Mouse (Mus musculus) C2C12 (cell line): ENCODE results near the gene Gm43064. TPM values are rescaled to one million over a fixed set of nuclear protein-coding genes. Genes with fewer than 3 reads are reported as not detected.

Experiments
- H3K27me3 ChIP-seq: one replicate; pipeline ENCODE4 v1.6.1; 2011; ENCODE audit not compliant: control insufficient read depth, insufficient read depth, insufficient read length
- H3K36me3 ChIP-seq: one replicate; pipeline ENCODE4 v1.6.1; 2011; ENCODE audit not compliant: control insufficient read depth, insufficient read depth
- H3K4me3 ChIP-seq: one replicate; pipeline ENCODE4 v1.5.1; 2011; ENCODE audit warnings: mild to moderate bottlenecking, control low read depth; ENCODE audit not compliant: poor library complexity, insufficient read depth, severe bottlenecking
- H3K79me2 ChIP-seq: one replicate; pipeline ENCODE4 v1.6.1; 2011; ENCODE audit not compliant: control insufficient read depth, insufficient read depth
- H3K79me3 ChIP-seq: one replicate; pipeline ENCODE4 v1.6.1; 2011; ENCODE audit warnings: low read depth, control low read depth
- H3ac ChIP-seq: one replicate; pipeline ENCODE3; 2011; ENCODE audit warnings: low read depth; ENCODE audit not compliant: control insufficient read depth, insufficient read length
- CEBPB ChIP-seq: IDR thresholded peaks from one replicate; pipeline ENCODE4 v1.6.1; 2011; ENCODE audit warnings: low read depth, mild to moderate bottlenecking, control low read depth, moderate library complexity
- CTCF ChIP-seq: IDR thresholded peaks from one replicate; pipeline ENCODE4 v1.5.1; 2011; ENCODE audit not compliant: control insufficient read depth, insufficient read depth, insufficient read length
- FOSL1 ChIP-seq: IDR thresholded peaks from one replicate; pipeline ENCODE4 v1.8.0; 2011; ENCODE audit warnings: mild to moderate bottlenecking, low read length; ENCODE audit not compliant: poor library complexity, insufficient read depth, severe bottlenecking
- MAX ChIP-seq: IDR thresholded peaks from one replicate; pipeline ENCODE4 v1.6.1; 2011; ENCODE audit warnings: mild to moderate bottlenecking, control low read depth
- MYOD1 ChIP-seq: IDR thresholded peaks from one replicate; pipeline ENCODE4 v1.6.1; 2011; ENCODE audit warnings: low read depth; ENCODE audit not compliant: control insufficient read depth, insufficient read length
- MYOG ChIP-seq: IDR thresholded peaks from one replicate; pipeline ENCODE4 v1.6.1; 2011; ENCODE audit not compliant: control insufficient read depth, insufficient read length; ENCODE audit errors: extremely low read depth
- USF1 ChIP-seq: IDR thresholded peaks from one replicate; pipeline ENCODE4 v1.6.1; 2011; ENCODE audit warnings: low read depth, mild to moderate bottlenecking, control low read depth, moderate library complexity
- polyA plus RNA-seq: library from polyadenylated mRNA; unstranded; fragments of >200 nt; fragmentation: generic; extraction: Trizol; gene quantifications from one replicate; pipeline ENCODE4 v1.2.1, GENCODE M21; 2012; ENCODE audit warnings: missing spikeins

Gm43064 gene
- polyA plus RNA-seq, 1 experiment: not detected

GRCm38 (mm10) chr3:103852565-103853299 lies 43.4 kb downstream of the Gm43064 start:
- Histone ChIP-seq H3ac (no peak overlapping the region), H3K4me3 (no peak overlapping the region), H3K36me3 (no peaks in the 10 kb centered on the region), H3K27me3 (no peaks in the 10 kb centered on the region), H3K79me2 (no peaks in the 10 kb centered on the region), H3K79me3 (no peaks in the 10 kb centered on the region)
- TF ChIP-seq USF1: no peak
- TF ChIP-seq MYOD1: no peak
- no peak for TF ChIP-seq FOSL1
- TF ChIP-seq CEBPB: no peak
- no peak for TF ChIP-seq CTCF
- TF ChIP-seq MYOG: no peak
- TF ChIP-seq MAX: no peak

GRCm38 (mm10) chr3:103853804-103854203 lies 44.4 kb downstream of the Gm43064 start:
- TF ChIP-seq CTCF (no peak), CEBPB (no peak), USF1 (no peak), MYOG (no peak), MYOD1 (no peak), MAX (no peak), FOSL1 (no peak)

GRCm38 (mm10) chr3:103857036-103857805 lies 47.8 kb downstream of the Gm43064 start:
- H3K27me3 ChIP-seq: no peaks in the 10 kb centered on the region
- H3K79me3 ChIP-seq: no peaks in the 10 kb centered on the region
- no peak overlapping the region for H3K4me3 ChIP-seq
- H3ac ChIP-seq: no peak overlapping the region
- H3K79me2 ChIP-seq: no peaks in the 10 kb centered on the region
- TF ChIP-seq FOSL1 (no peak), CEBPB (no peak), MYOG (no peak), MYOD1 (no peak), USF1 (no peak), MAX (no peak), CTCF (no peak)
- H3K36me3 ChIP-seq: no peaks in the 10 kb centered on the region

More at GRCm38 (mm10) chr3:103853804-103854203, 44.4 kb downstream of the Gm43064 start:
- H3K79me2 ChIP-seq: no peaks in the 10 kb centered on the region
- H3ac ChIP-seq: no peak overlapping the region
- H3K79me3 ChIP-seq: no peaks in the 10 kb centered on the region
- H3K36me3 ChIP-seq: no peaks in the 10 kb centered on the region
- H3K27me3 ChIP-seq: no peaks in the 10 kb centered on the region
- H3K4me3 ChIP-seq: no peak overlapping the region

- Histone ChIP-seq H3K27me3 (no peaks in the 10 kb centered on the region), H3K79me3 (no peaks in the 10 kb centered on the region), H3ac (no peak overlapping the region), H3K79me2 (no peaks in the 10 kb centered on the region), H3K4me3 (no peak overlapping the region), H3K36me3 (no peaks in the 10 kb centered on the region)
- TF ChIP-seq MYOG (no peak), MAX (no peak)
These were observed 48.7 kb downstream of the Gm43064 start for GRCm38 (mm10) chr3:103857977-103858563.

DNA sequence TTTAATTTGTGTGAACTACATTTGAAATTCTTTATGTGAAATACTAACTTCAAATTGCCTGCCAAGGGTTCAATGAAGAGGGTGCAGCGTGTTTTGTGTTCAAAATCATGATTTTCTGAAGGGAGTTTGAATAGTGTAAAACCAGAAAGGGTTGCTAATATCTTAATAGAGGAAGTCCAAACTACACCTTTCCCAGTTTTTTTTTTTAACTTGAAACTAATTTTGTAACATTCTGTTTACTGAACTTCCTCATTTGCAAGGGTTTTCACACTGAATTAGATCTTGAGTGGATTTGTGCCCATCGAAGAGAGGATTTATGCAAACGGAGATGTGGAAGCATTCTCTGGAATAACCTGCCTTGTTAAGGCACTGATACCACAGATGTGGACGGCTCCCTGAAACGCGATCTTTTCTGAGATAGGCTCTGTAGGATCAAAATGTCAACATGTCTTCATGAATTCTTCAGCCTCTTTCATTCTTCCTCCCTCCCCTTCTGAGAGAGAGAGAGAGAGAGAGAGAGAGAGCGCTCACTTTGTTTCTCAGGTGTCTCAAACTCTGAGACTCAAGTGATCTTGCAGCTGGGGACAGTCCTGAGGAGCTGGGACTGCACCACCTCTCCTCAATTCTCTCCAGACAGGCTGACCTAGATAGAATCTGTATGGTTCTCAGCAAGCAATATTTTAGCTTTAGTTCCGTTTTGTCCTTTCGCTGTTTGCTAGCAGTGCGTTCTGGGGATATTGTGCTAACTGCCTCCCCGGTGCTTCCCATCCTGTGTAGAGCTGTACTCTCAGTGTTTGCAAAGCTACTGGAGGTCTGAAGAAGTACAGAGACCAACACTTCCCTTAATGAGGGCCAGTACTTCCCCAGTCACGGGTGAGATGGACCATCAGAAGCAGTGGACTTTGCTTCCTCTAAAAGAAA lies 49.8 kb downstream of the Gm43064 start, which contains the start of gene Ptpn22:
Gene Ptpn22, plus strand, starts transcription at position 915 of the 921 bp plus-strand sequence.
- Histone ChIP-seq H3K27me3 (no peaks in the 10 kb centered on the region), H3K79me3 (no peaks in the 10 kb centered on the region), H3K79me2 (no peaks in the 10 kb centered on the region), H3ac (peak within 1 kb of the TSS; percentile 1), H3K36me3 (no peaks in the 10 kb centered on the region), H3K4me3 (no peak within 1 kb of the TSS)
- TF ChIP-seq FOSL1 (no peak), CTCF (no peak), MYOD1 (no peak), MYOG (no peak), USF1 (no peak), MAX (no peak), CEBPB (no peak)
